Mouse (Mus musculus) neural tube, embryonic 14.5 days (tissue): ENCODE data around the gene Nutm2. TPM values are rescaled to one million over a fixed set of nuclear protein-coding genes. Genes with fewer than 3 reads are reported as not detected.
A peak's percentile ranks its signal among the peaks of the same experiment; 100 is the strongest.
"Not testable (repeated sequence)": the region's sequence is repeated elsewhere in the genome, so short reads cannot be mapped to it uniquely, and the experiment has no call there.

Experiments used
- ATAC-seq: fragments of 200-750 bp; cut with Nextera tagmentation; 2 replicates; pipeline ENCODE4 v1.8.0; 2017; ENCODE audit warnings: low read depth, mild to moderate bottlenecking, moderate TSS enrichment, moderate library complexity
- H3K27ac ChIP-seq: fragments of 300-500 bp; sonication (generic); 2 replicates; pipeline ENCODE4 v1.5.1; 2014; ENCODE audit warnings: low read depth, mild to moderate bottlenecking, control low read depth, low read length, moderate library complexity, mixed read lengths
- H3K27me3 ChIP-seq: fragments of 300-500 bp; sonication (generic); 2 replicates; pipeline ENCODE4 v1.6.1; 2014; ENCODE audit warnings: low read length; ENCODE audit not compliant: control insufficient read depth, insufficient read depth
- H3K36me3 ChIP-seq: fragments of 300-500 bp; sonication (generic); 2 replicates; pipeline ENCODE4 v1.6.1; 2014; ENCODE audit warnings: low read length, mixed read lengths; ENCODE audit not compliant: control insufficient read depth, insufficient read depth
- H3K4me1 ChIP-seq: fragments of 300-500 bp; sonication (generic); 2 replicates; pipeline ENCODE4 v1.6.1; 2014; ENCODE audit warnings: low read length; ENCODE audit not compliant: control insufficient read depth, insufficient read depth
- H3K4me2 ChIP-seq: fragments of 300-500 bp; sonication (generic); 2 replicates; pipeline ENCODE4 v1.6.1; 2014; ENCODE audit warnings: mild to moderate bottlenecking, low read depth, low read length, control low read depth
- H3K4me3 ChIP-seq: fragments of 300-500 bp; sonication (generic); 2 replicates; pipeline ENCODE4 v1.5.1; 2014; ENCODE audit warnings: low read depth, low read length, control low read depth, mixed read lengths
- H3K9ac ChIP-seq: fragments of 300-500 bp; sonication (generic); replicated peaks from 2 replicates; pipeline ENCODE4 v1.6.1; 2014; ENCODE audit warnings: low read depth, mild to moderate bottlenecking, control low read depth, low read length, mixed read lengths
- H3K9me3 ChIP-seq: fragments of 300-500 bp; sonication (generic); 2 replicates; pipeline ENCODE4 v1.6.1; 2016; ENCODE audit warnings: low read length; ENCODE audit not compliant: control insufficient read depth
- WGBS: fragments of 180-500 bp; shearing (Covaris S2); extraction: QIAGEN DNeasy Blood & Tissue Kit; methylation state at CpG from one replicate; pipeline ENCODE4 v1.1.7; 2014; 5-methylcytosine and 5-hydroxymethylcytosine counted together
- polyA plus RNA-seq: library from polyadenylated mRNA; unstranded; fragments of >200 nt; fragmentation: Nextera tagmentation; extraction: Ambion mirVana; gene quantifications from 2 replicates; pipeline ENCODE4 v1.2.1, GENCODE M21; 2014

Gene Nutm2
- polyA plus RNA-seq, 1 experiment from 2014 or later = not detected

DNA sequence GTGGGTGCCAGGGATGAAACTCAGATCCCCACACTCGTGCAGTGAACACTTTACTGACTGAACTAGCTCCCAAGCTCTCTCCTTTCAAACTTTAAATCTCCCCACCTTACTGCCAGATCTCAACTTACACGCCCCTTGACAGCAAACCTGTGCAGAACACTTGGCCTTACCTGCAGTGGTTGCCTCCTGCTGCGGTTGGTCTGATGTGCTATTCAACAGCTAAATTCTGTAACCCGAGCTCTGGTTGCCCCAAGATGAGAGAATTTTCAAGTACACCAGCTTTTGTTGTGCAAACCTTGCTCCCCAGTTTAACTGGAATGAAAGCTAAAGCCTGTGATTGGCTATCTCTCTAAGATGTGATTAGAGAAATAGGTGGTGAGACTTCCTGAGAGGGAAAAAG is 13.7 kb upstream of the Nutm2 start:
- no peaks in the 10 kb centered on the region for H3K36me3 ChIP-seq
- H3K4me1 ChIP-seq = no peaks in the 10 kb centered on the region
- 43% methylated on average over 4 of the region's 4 CpGs for WGBS
- no peak overlapping the region for H3K27ac ChIP-seq
- no peaks in the 10 kb centered on the region for H3K9me3 ChIP-seq
- H3K4me3 ChIP-seq = no peak overlapping the region
- H3K4me2 ChIP-seq = no peak overlapping the region
- H3K9ac ChIP-seq = no peak overlapping the region
- no peak for ATAC-seq
- H3K27me3 ChIP-seq = no peaks in the 10 kb centered on the region

DNA sequence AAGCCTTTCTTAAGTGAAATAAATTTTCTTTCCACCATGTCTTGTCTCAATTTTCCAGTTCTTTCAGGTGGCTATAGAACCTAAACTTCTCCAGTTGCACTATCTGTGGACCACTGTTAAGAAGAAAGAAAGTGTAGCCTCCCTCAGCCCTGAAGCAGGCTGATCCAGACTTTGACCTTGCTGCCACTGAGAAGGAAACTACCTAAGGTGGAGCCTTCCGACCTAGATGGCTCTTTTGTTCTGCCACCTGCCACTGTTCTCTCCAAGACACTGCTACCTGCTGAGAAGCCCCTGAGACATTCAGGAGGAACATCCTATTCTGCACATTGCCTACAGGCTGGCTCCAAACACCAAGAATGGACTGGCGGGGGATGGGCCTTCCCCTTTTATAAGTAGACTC is 6.7 kb upstream of the Nutm2 start:
- not testable (repeated sequence) for H3K36me3 ChIP-seq, H3K27me3 ChIP-seq, H3K4me3 ChIP-seq, ATAC-seq, H3K4me1 ChIP-seq, H3K9ac ChIP-seq, H3K4me2 ChIP-seq, H3K27ac ChIP-seq, H3K9me3 ChIP-seq
- 66% methylated on average over 2 of the region's 2 CpGs for WGBS

DNA sequence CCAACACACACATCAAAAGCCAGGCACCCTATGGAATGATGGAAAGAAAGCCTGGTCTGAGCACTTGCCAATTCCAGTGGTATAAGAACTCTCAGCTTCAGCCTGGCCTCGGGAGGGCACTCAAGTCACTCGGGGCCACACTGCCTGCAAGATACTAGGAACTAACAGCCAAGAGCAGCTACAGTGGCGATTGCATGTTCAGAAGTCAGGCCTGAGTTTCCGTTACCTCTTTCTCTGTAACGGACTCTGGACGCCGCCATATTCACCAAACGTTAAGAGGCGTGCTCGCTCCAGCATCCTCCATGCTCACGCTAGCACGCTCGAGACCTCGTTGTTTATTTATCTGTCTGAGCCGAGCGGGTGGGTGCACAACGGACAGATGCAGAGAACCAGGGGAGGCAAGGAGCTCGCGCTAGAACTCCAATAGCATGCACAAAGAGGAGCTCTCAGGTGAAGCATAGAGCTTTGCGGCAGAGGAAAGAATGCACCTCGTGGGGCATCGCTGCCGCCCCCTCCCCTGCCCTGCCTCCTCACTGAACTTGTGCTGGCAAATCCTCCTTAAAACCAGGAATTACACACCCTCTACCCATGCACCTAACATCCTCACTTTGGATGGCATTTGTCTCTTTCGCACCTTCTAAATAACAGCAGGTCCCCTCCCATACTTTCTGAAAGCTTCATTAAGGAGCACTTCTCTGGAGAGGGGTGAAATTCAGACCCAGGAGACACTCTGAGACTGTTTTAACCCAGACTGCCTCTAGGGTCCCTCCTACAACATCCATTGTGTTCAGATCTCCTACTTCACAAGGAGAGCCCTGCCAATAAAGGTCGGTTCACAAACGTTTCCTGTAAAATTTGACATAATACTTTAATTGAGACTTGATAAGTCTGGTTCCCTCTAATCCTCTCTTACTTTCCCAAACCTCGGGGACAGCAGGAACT is 2.2 kb upstream of the Nutm2 start:
- Histone ChIP-seq H3K4me3 (0 out of 2 replicates have a peak overlapping the region, but pooled peaks have one; percentile 13), H3K27me3 (no peaks in the 10 kb centered on the region), H3K4me2 (peak overlapping the region; percentile 42), H3K36me3 (no peaks in the 10 kb centered on the region), H3K4me1 (no peaks in the 10 kb centered on the region), H3K27ac (no peak overlapping the region), H3K9ac (peak overlapping the region; percentile 39; the same call in 1 of the 2 replicates), H3K9me3 (no peaks in the 10 kb centered on the region)
- 47% methylated on average over 27 of the region's 27 CpGs for WGBS
- ATAC-seq = peak; percentile 66

DNA sequence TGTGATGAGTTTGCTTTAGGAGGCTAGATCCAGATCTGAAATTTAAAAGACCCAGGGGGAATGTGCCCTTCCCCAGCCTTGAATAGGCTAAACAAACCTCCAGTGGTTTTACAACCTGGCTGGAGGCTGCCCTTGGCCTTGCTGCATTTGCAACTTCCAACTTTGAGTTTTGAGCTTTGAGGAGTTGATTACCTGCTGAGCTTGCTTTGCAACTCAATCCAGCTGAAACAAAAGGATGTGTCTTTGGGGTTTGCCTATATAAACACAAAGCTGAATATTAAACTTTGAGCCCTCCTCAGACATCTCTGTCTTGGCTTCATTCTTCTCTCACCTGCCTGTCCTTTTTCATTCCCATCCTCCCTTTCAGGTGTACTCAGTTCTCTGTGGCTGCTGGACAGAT is 21.4 kb downstream of the Nutm2 start:
- not testable (repeated sequence) for ATAC-seq, H3K36me3 ChIP-seq, H3K4me1 ChIP-seq, H3K27ac ChIP-seq, H3K9ac ChIP-seq, H3K27me3 ChIP-seq, H3K9me3 ChIP-seq, H3K4me2 ChIP-seq, H3K4me3 ChIP-seq

DNA sequence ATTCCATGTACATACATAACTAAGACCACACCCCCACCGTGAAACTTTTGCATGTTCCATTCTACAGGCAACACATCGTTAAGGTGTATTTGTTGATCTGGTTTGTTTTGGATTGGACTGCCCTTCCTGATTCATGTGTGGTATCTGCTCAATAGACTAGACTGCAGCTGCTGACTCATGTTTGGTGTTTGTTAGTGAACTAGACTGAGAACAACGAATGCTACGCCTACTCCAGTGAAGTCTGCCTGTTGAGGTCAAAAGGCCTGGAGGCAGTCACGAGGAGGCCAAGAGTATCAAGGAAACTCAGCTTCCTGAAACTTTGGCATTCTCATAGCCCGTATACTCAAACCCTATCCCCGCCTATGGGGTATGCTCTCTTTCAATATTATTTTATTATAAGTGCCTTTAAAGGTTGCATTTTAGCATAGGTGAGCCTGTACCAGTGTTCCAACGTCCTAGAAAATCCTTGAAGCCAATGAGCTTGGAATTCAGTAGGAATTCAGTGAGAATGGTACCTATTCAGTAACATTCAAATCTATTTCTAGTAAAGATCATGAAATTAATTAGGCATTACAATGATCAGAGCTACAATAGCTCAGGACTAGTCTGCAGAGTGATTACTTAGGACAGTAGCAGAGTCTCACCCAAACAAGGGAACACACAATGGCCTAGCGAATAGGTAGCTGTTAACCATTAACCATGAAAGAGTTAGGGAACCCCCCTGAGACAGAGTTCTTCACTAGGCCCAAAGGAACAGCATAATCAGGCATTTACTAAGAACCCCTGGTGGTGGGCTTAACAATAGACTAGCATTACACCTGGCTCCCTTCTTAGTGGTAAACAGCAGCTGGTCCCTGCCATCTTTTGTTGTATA is 43.6 kb downstream of the Nutm2 start:
- not testable (repeated sequence) for H3K27ac ChIP-seq, H3K27me3 ChIP-seq, H3K4me2 ChIP-seq, H3K36me3 ChIP-seq, H3K9ac ChIP-seq, ATAC-seq, H3K4me1 ChIP-seq, H3K9me3 ChIP-seq, H3K4me3 ChIP-seq
- 89% methylated on average over 9 of the region's 9 CpGs for WGBS

Other genes with a start within 250 kb of the Nutm2 start
- gene Gm906, start 217.0 kb upstream of the Nutm2 start, polyA plus RNA-seq = not detected in 2 replicates
- gene Fbxw17, start 49.4 kb upstream of the Nutm2 start, polyA plus RNA-seq = 30.7 and 37.8 TPM in 2 replicates
- not detected in 2 replicates for gene Gm47429, start 23.4 kb upstream of the Nutm2 start, polyA plus RNA-seq
- not detected in 2 replicates for gene Gm904, start 175.9 kb downstream of the Nutm2 start, polyA plus RNA-seq
- not detected in 2 replicates for gene Gm8765, start 231.0 kb downstream of the Nutm2 start, polyA plus RNA-seq